Mouse (Mus musculus) thymus, adult 2 months (tissue): ENCODE results near the gene Zfhx3.

ENCODE experiments used
- CTCF ChIP-seq: fragments of 200-500 bp; IDR thresholded peaks from 2 replicates; pipeline ENCODE4 v1.5.1; 2012; ENCODE audit warnings: mild to moderate bottlenecking, control low read depth, low read length, moderate library complexity, borderline replicate concordance; ENCODE audit not compliant: control insufficient read depth, poor library complexity, insufficient read depth; ENCODE audit errors: extremely low read depth
- POLR2A ChIP-seq: fragments of 200-500 bp; IDR thresholded peaks from 2 replicates; pipeline ENCODE4 v1.6.1; 2012; ENCODE audit warnings: mild to moderate bottlenecking, low read length, control low read depth, moderate library complexity; ENCODE audit not compliant: control insufficient read depth, poor library complexity, insufficient read depth; ENCODE audit errors: extremely low read depth

GRCm38 (mm10) chr8:108875722-108876121 is 933.3 kb downstream of the Zfhx3 start:
- no peak for TF ChIP-seq CTCF
- no peak for TF ChIP-seq POLR2A
